Mouse (Mus musculus): ENCODE results near the gene Prss22.
"Not testable (repeated sequence)": the region's sequence is repeated elsewhere in the genome, so short reads cannot be mapped to it uniquely, and the experiment has no call there.

DNA sequence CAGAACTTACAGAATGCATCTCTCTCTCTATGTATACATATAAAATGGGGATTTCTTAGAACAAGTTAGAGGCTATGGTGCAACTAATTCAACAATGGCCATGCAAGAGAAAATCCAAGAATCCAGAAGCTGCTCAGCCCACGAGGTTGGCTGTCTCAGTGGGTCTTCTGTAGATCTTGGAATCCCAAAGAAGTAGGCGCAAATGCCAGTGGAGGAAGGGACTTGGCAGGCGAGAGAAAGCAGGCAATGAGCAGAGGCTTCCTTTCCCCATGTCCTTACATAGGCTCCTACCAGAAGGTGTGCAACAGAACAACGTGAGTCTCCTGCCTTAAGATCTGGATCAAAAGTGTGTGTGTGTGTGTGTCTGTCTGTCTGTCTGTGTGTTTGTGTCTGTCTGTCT is 50.4 kb downstream of the Prss22 start:
- TF ChIP-seq CTCF (IDR thresholded peaks at IDR 0.05; ENCODE audit: extremely low read depth, insufficient read depth, insufficient read length, insufficient replicate concordance); POLR2A (IDR thresholded peaks at IDR 0.05; ENCODE audit: low read depth, low read length): not testable (repeated sequence)

All from spleen, adult 2 months (tissue).